Mouse (Mus musculus) left cerebral cortex, postnatal 14 days (tissue): ENCODE measurements around the gene Acap3. TPM values are rescaled to one million over a fixed set of nuclear protein-coding genes. Genes with fewer than 3 reads are reported as not detected.

Experiments
- DNase-seq, 2 experiments: peaks; one replicate each; pipeline ENCODE4 v3.0.0; 2021 to 2022; ENCODE audit warnings: low spot score in 2 of 2, mixed read lengths in 1 of 2
- intact Hi-C: fragments of 180-260 bp; cut with DNase I; formaldehyde crosslinking; loops from one replicate; pipeline ENCODE4 v1.15.1; 2025
- microRNA-seq, 2 experiments: library from miRNA; unstranded; fragments of <30 nt; microRNA quantifications; one replicate each; pipeline ENCODE4 v1.2.0; 2022
- total RNA-seq, 2 experiments: library from RNA; stranded (reverse); gene quantifications; 2 replicates each; pipeline ENCODE4 v1.2.3; 2021

Acap3 gene
- total RNA-seq, 2 experiments from 2014 or later = 139 TPM

GRCm38 (mm10) chr4:155906125-155906524 lies 14.5 kb downstream of the Acap3 start:
- intact Hi-C loops = no loop called here
- DNase-seq = peak in 1 of 2 experiments; percentile 2

DNA sequence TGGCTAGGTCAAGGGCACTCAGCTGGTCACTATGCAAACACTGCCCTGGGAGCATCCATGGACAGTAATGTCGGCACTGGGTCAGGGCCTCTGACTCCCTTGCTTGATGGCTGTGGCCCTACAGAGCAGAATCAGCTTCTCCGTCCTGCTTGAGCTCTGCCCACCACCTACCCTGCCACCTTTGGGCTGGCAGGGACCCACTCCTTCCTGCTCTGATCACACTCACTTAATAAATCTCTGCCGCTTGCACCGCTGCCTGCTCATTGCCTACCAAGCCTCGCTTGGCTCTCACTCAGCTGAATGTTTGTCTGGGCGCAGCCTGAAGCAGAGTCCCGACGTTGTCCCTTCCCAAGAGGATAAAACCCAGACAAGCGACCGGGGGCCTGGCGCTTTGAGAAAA lies 15.4 kb downstream of the Acap3 start:
- peak; percentile 2 to 4 for DNase-seq
- intact Hi-C loops = no loop called here

DNA sequence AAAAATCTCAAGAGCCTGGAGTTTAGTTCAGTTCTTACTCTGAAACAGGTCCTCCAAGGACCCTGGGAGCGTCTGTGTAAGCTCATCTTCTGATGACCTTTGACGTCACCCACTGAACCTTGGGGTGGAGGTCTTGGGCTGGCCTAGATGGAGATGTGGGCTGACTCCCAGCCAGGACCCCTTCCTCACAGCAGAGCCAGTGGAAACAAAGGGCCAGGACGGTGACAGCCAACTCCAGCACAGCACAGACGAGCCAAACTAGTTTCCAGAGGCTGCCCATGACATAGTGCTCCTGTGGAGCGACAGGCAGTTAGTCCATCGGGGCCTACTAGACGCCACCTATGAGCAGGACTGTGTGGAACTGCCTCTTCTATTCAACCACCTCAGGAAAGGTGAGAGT lies 16.7 kb downstream of the Acap3 start:
- intact Hi-C loops = no loop called here
- peak; percentile 4 to 7 for DNase-seq

GRCm38 (mm10) chr4:155908751-155909150 lies 17.1 kb downstream of the Acap3 start:
- intact Hi-C loops = no loop called here
- peak; percentile 1 to 4 for DNase-seq

- intact Hi-C loops = no loop called here
- no peak for DNase-seq
These were observed 40.4 kb downstream of the Acap3 start for GRCm38 (mm10) chr4:155932031-155932430.

DNA sequence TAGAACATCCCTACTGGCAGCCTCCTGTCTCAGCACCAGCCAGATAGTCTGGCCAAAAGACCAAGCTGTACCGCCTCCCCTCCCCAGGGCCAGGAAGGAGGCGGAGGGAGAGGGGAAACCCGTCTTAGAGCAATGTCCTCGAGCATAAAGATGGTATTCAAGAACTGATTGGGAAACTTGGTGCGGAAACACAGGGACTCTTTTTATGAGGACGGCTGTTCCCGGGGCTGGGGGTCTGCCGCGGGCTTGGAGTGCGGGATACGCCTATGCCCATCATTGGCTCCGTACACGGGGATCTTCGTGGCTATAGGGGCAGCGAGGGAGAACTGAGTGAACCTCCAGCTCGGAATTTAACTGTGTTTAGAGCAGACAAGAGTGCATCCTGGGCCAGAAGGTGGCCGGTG lies 51.4 kb downstream of the Acap3 start:
- DNase-seq = peak; percentile 47 to 70
- intact Hi-C loops = loop anchor here (2.0 kb wide), 2 partner anchors 42 to 50 kb away; no protein-coding TSS in a partner anchor

GRCm38 (mm10) chr4:155943534-155944249 lies 52.1 kb downstream of the Acap3 start, which contains the start of gene Ube2j2:
TSS of gene Ube2j2 (plus strand) at chr4:155943831.
- DNase-seq = peak; percentile 95 to 97
- intact Hi-C loops = loop anchor here (2.0 kb wide), 2 partner anchors 43 to 51 kb away; no protein-coding TSS in a partner anchor

- intact Hi-C loops = no loop called here
- no peak for DNase-seq
These were observed 52.6 kb downstream of the Acap3 start for GRCm38 (mm10) chr4:155944271-155944670.

- intact Hi-C loops = no loop called here
- DNase-seq = no peak
These were observed 55.5 kb downstream of the Acap3 start for GRCm38 (mm10) chr4:155947094-155947493.

DNA sequence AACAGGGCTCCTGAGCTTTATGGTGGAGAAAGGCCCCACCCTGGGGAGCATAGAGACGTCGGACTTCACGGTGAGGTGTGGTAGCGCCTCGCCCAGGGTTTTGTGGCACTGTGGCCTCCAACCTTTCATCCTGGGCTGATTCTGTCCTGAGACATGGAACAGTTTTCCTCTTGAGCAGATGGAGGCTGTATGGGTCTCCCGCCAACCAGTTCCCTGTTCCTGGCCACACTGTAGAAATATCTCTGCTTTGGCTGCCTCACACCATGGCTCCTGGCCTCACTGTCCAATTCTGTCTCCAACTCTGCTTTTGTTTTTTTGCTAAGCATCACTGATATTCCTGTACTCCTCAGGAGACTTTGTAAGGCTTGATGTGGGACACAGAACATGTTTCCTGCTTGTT lies 63.9 kb downstream of the Acap3 start:
- intact Hi-C loops = loop anchor here (5.0 kb wide), 1 partner anchor 152 kb away; the partner anchor contains the start of gene 9430015G10Rik
- DNase-seq = no peak

Small RNA genes lying within 50 kb of the gene (microRNA-seq; reads per million reads assigned to microRNA genes)
- gene Gm22991 = 0 reads per million in 2 experiments

Other genes starting within 250 kb of the Acap3 start
- not detected for gene Gm10563, start 246.4 kb upstream of the Acap3 start, total RNA-seq
- 1 to 10 TPM; 1.2 to 2.4 TPM for gene Mmp23, start 238.4 kb upstream of the Acap3 start, total RNA-seq
- 100 to 1,000 TPM; 105 TPM for gene Mib2, start 222.6 kb upstream of the Acap3 start, total RNA-seq
- gene Fndc10, start 197.5 kb upstream of the Acap3 start, total RNA-seq = 10 to 100 TPM; 22.8 to 26.0 TPM
- gene Ssu72, start 187.0 kb upstream of the Acap3 start, total RNA-seq = 10 to 100 TPM; 84.2 to 86.8 TPM
- gene Tmem240, start 157.0 kb upstream of the Acap3 start, total RNA-seq = 10 to 100 TPM; 67.0 to 70.7 TPM
- gene Atad3a, start 130.7 kb upstream of the Acap3 start, total RNA-seq = 10 to 100 TPM; 52.3 to 53.2 TPM
- gene Vwa1, start 117.1 kb upstream of the Acap3 start, total RNA-seq = 10 to 100 TPM; 16.3 to 17.0 TPM
- 10 to 100 TPM in 1 of 2 experiments, 1 to 10 TPM in 1; 8.7 to 11.6 TPM for gene Tmem88b, start 105.9 kb upstream of the Acap3 start, total RNA-seq
- under 1 TPM in 1 of 2 experiments, not detected in 1; 0.31 TPM for gene Ankrd65, start 101.4 kb upstream of the Acap3 start, total RNA-seq
- gene Mrpl20, start 88.9 kb upstream of the Acap3 start, total RNA-seq = 100 to 1,000 TPM; 104 to 112 TPM
- gene Ccnl2, start 79.3 kb upstream of the Acap3 start, total RNA-seq = 10 to 100 TPM; 69.5 to 73.5 TPM
- 10 to 100 TPM; 83.3 to 84.1 TPM for gene Aurkaip1, start 60.5 kb upstream of the Acap3 start, total RNA-seq
- 10 to 100 TPM in 1 of 2 experiments, 1 to 10 TPM in 1; 9.0 to 14.0 TPM for gene Mxra8, start 52.1 kb upstream of the Acap3 start, total RNA-seq
- gene Dvl1, start 44.4 kb upstream of the Acap3 start, total RNA-seq = 10 to 100 TPM; 81.5 to 81.6 TPM
- gene Tas1r3, start 28.5 kb upstream of the Acap3 start, total RNA-seq = under 1 TPM; 0.20 to 0.27 TPM
- gene Cptp, start 22.4 kb upstream of the Acap3 start, total RNA-seq = 10 to 100 TPM; 28.8 to 29.7 TPM
- 10 to 100 TPM; 34.4 to 38.4 TPM for gene Ints11, start 22.3 kb upstream of the Acap3 start, total RNA-seq
- 10 to 100 TPM; 65.3 to 66.9 TPM for gene Pusl1, start within 50 bp of the Acap3 start, total RNA-seq
- 10 to 100 TPM; 69.8 to 79.0 TPM for gene Ube2j2, start 52.0 kb downstream of the Acap3 start, total RNA-seq
- 10 to 100 TPM; 13.5 to 15.1 TPM for gene C1qtnf12, start 70.5 kb downstream of the Acap3 start, total RNA-seq
- 10 to 100 TPM in 1 of 2 experiments, 1 to 10 TPM in 1; 9.6 to 10.6 TPM for gene B3galt6, start 100.8 kb downstream of the Acap3 start, total RNA-seq
- 100 to 1,000 TPM; 150 to 157 TPM for gene Sdf4, start 101.0 kb downstream of the Acap3 start, total RNA-seq
- gene Tnfrsf4, start 122.0 kb downstream of the Acap3 start, total RNA-seq = 1 to 10 TPM in 1 of 2 experiments, under 1 TPM in 1; 0.66 to 1.2 TPM
- gene Tnfrsf18, start 134.3 kb downstream of the Acap3 start, total RNA-seq = under 1 TPM in 1 of 2 experiments, not detected in 1; 0.32 TPM
- gene Ttll10, start 167.6 kb downstream of the Acap3 start, total RNA-seq = not detected
- gene 9430015G10Rik, start 218.2 kb downstream of the Acap3 start, total RNA-seq = 10 to 100 TPM; 28.0 to 28.1 TPM
- gene Rnf223, start 238.7 kb downstream of the Acap3 start, total RNA-seq = under 1 TPM; 0.31 to 0.66 TPM